Mouse (Mus musculus): Measurements from ENCODE around the gene Irgm1.
A peak's percentile ranks its signal among the peaks of the same experiment; 100 is the strongest.
"Not testable (repeated sequence)": the region's sequence is repeated elsewhere in the genome, so short reads cannot be mapped to it uniquely, and the experiment has no call there.

Irgm1 gene

GRCm38 (mm10) chr11:48871201-48871772 lies at the start of gene Irgm1:
Irgm1 (minus strand) TSS chr11:48871683.
- DNase-seq (ENCODE audit: inconsistent age in 2 of 2, low spot score in 1 of 2), result peak; percentile 76 to 95

- no peak for DNase-seq (ENCODE audit: inconsistent age in 2 of 2, low spot score in 1 of 2)
Observed at GRCm38 (mm10) chr11:48918380-48918779, 46.9 kb upstream of the Irgm1 start.

GRCm38 (mm10) chr11:48913611-48914010 lies 42.1 kb upstream of the Irgm1 start:
- DNase-seq (ENCODE audit: inconsistent age in 2 of 2, low spot score in 1 of 2), result no peak

- no peak for DNase-seq (ENCODE audit: inconsistent age in 2 of 2, low spot score in 1 of 2)
Observed at GRCm38 (mm10) chr11:48908459-48908858, 37.0 kb upstream of the Irgm1 start.

- DNase-seq (ENCODE audit: inconsistent age in 2 of 2, low spot score in 1 of 2), result no peak
Observed at GRCm38 (mm10) chr11:48902021-48902420, 30.5 kb upstream of the Irgm1 start, which contains the start of gene Gm5431. Gm5431 (minus strand) TSS chr11:48902214.

GRCm38 (mm10) chr11:48901567-48901930 lies 30.1 kb upstream of the Irgm1 start:
- not testable (repeated sequence) for DNase-seq (ENCODE audit: inconsistent age in 2 of 2, low spot score in 1 of 2)

- peak in 1 of 2 experiments; percentile 27 for DNase-seq (ENCODE audit: inconsistent age in 2 of 2, low spot score in 1 of 2)
Observed at GRCm38 (mm10) chr11:48900654-48901566, 29.4 kb upstream of the Irgm1 start.

GRCm38 (mm10) chr11:48898812-48899431 lies 27.4 kb upstream of the Irgm1 start:
- no peak for DNase-seq (ENCODE audit: inconsistent age in 2 of 2, low spot score in 1 of 2)

GRCm38 (mm10) chr11:48876680-48877079 lies 5.2 kb upstream of the Irgm1 start:
- no peak for DNase-seq (ENCODE audit: inconsistent age in 2 of 2, low spot score in 1 of 2)

GRCm38 (mm10) chr11:48875343-48875837 lies 3.9 kb upstream of the Irgm1 start:
- DNase-seq (ENCODE audit: inconsistent age in 2 of 2, low spot score in 1 of 2), result not testable (repeated sequence)

- DNase-seq (ENCODE audit: inconsistent age in 2 of 2, low spot score in 1 of 2), result peak; percentile 48 to 87
Observed at GRCm38 (mm10) chr11:48874465-48874864, 3.0 kb upstream of the Irgm1 start.

GRCm38 (mm10) chr11:48873591-48874290 lies 2.3 kb upstream of the Irgm1 start:
- DNase-seq (ENCODE audit: inconsistent age in 2 of 2, low spot score in 1 of 2), result no peak

GRCm38 (mm10) chr11:48872695-48873300 lies 1.3 kb upstream of the Irgm1 start:
- DNase-seq (ENCODE audit: inconsistent age in 2 of 2, low spot score in 1 of 2), result no peak

- DNase-seq (ENCODE audit: inconsistent age in 2 of 2, low spot score in 1 of 2), result peak; percentile 66 to 91
Observed at GRCm38 (mm10) chr11:48871817-48872541, 496 bp upstream of the Irgm1 start.

- no peak for DNase-seq (ENCODE audit: inconsistent age in 2 of 2, low spot score in 1 of 2)
Observed at GRCm38 (mm10) chr11:48870781-48871180, 702 bp downstream of the Irgm1 start.

GRCm38 (mm10) chr11:48869380-48870110 lies 1.9 kb downstream of the Irgm1 start:
- DNase-seq (ENCODE audit: inconsistent age in 2 of 2, low spot score in 1 of 2), result peak in 1 of 2 experiments; percentile 65

GRCm38 (mm10) chr11:48866481-48866880 lies 5.0 kb downstream of the Irgm1 start:
- DNase-seq (ENCODE audit: inconsistent age in 2 of 2, low spot score in 1 of 2), result no peak

GRCm38 (mm10) chr11:48863808-48864207 lies 7.7 kb downstream of the Irgm1 start:
- DNase-seq (ENCODE audit: inconsistent age in 2 of 2, low spot score in 1 of 2), result no peak

- no peak for DNase-seq (ENCODE audit: inconsistent age in 2 of 2, low spot score in 1 of 2)
Observed at GRCm38 (mm10) chr11:48862784-48863319, 8.6 kb downstream of the Irgm1 start.
